Mouse (Mus musculus): ENCODE results near the gene Gm4792. TPM values are rescaled to one million over a fixed set of nuclear protein-coding genes. Genes with fewer than 3 reads are reported as not detected.

The Gm4792 gene
- polyA plus RNA-seq, 1 experiment: not detected

- Histone ChIP-seq H3K27ac (ENCODE audit: control insufficient read depth, insufficient read depth, low read depth, low read length) (no peak overlapping the region), H3K4me3 (ENCODE audit: control insufficient read depth, low read depth, low read length) (no peak overlapping the region), H3K36me3 (ENCODE audit: control insufficient read depth, insufficient read depth, low read length) (no peaks in the 10 kb centered on the region), H3K27me3 (ENCODE audit: control insufficient read depth, insufficient read depth, low read length) (no peaks in the 10 kb centered on the region), H3K4me1 (ENCODE audit: control insufficient read depth, insufficient read depth, low read length) (no peaks in the 10 kb centered on the region)
- TF ChIP-seq POLR2A (IDR thresholded peaks at IDR 0.05; ENCODE audit: control insufficient read depth, low read depth, low read length): no peak
- no peak for TF ChIP-seq CTCF (IDR thresholded peaks at IDR 0.05; ENCODE audit: control insufficient read depth, insufficient read depth, insufficient replicate concordance, low read depth, low read length)
Measured at GRCm38 (mm10) chr10:94275321-94275720, 23.2 kb downstream of the Gm4792 start.

DNA sequence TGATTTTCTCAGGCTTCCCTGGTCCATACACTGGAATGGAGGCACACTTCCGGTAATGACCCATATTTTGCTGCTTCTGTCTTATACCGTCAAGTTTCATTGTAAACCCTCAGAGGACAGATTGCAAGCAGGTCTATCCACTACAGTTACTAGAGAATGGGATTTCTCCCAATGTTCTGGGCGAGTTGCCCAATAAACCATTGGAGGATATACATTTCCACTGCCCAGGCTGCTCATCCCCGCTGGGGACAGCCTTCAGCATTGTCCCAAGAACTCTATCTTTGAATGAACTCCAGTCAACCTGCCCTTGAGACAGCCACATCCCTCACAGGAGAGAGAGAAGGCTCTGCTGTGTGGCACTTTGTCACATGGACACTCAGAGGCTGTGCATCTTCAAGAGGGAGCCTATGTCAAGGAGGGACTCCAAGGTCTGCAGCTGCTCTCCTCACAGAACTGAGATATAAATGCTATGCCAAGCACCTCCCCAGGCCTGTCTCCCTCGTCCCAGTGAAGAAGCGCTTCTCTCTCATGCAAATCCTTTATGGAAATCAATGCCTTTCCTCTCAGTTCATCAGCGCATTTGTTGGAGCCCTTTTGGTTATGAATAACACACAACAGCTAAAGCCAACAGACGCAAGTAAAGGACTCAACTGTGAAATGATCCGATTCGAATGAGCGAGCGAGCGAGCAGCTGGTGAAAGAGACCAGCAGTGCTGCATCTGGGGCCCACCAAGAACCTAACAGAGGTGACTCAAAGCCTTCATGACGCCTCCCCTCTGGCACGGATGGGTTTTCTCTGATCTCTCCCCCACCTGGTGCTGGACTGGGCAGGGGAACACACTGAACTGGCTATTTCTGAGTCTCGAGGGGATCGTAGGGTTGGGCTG, 32.6 kb downstream of the Gm4792 start:
- no peaks in the 10 kb centered on the region; the same call in 1 of the 2 replicates for H3K4me1 ChIP-seq (ENCODE audit: control insufficient read depth, insufficient read depth, low read length)
- H3K27ac ChIP-seq (ENCODE audit: control insufficient read depth, insufficient read depth, low read depth, low read length): no peak overlapping the region
- H3K36me3 ChIP-seq (ENCODE audit: control insufficient read depth, insufficient read depth, low read length): no peaks in the 10 kb centered on the region
- TF ChIP-seq CTCF (IDR thresholded peaks at IDR 0.05; ENCODE audit: control insufficient read depth, insufficient read depth, insufficient replicate concordance, low read depth, low read length): no peak
- no peak for TF ChIP-seq POLR2A (IDR thresholded peaks at IDR 0.05; ENCODE audit: control insufficient read depth, low read depth, low read length)
- H3K27me3 ChIP-seq (ENCODE audit: control insufficient read depth, insufficient read depth, low read length): no peaks in the 10 kb centered on the region
- H3K4me3 ChIP-seq (ENCODE audit: control insufficient read depth, low read depth, low read length): no peak overlapping the region

- Histone ChIP-seq H3K36me3 (ENCODE audit: control insufficient read depth, insufficient read depth, low read length) (no peaks in the 10 kb centered on the region), H3K27ac (ENCODE audit: control insufficient read depth, insufficient read depth, low read depth, low read length) (no peak overlapping the region), H3K27me3 (ENCODE audit: control insufficient read depth, insufficient read depth, low read length) (no peaks in the 10 kb centered on the region), H3K4me1 (ENCODE audit: control insufficient read depth, insufficient read depth, low read length) (no peaks in the 10 kb centered on the region; the same call in 1 of the 2 replicates), H3K4me3 (ENCODE audit: control insufficient read depth, low read depth, low read length) (no peak overlapping the region)
- no peak for TF ChIP-seq POLR2A (IDR thresholded peaks at IDR 0.05; ENCODE audit: control insufficient read depth, low read depth, low read length)
- TF ChIP-seq CTCF (IDR thresholded peaks at IDR 0.05; ENCODE audit: control insufficient read depth, insufficient read depth, insufficient replicate concordance, low read depth, low read length): no peak
Measured at GRCm38 (mm10) chr10:94263211-94263610, 35.3 kb downstream of the Gm4792 start.

DNA sequence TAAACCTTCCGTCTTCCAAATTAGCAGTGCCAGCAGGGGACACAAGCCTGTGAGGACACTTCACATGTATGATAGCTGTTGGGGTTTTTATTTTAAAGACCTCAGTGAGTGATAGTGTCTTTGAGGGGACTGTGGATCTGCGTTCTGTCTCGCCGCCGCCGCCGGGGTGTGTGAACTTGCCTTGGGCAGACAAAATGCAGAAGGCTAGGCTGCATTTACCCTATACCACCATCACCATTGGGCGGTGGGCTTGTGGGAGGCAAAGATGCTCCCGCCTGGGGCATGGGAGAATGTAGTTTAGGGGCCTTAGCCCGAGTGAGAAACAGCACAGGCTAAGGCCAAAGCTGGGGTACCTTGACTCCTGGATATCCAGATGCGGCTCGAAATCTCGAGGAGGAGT, 35.9 kb downstream of the Gm4792 start:
- Histone ChIP-seq H3K27me3 (ENCODE audit: control insufficient read depth, insufficient read depth, low read length) (no peaks in the 10 kb centered on the region), H3K36me3 (ENCODE audit: control insufficient read depth, insufficient read depth, low read length) (no peaks in the 10 kb centered on the region), H3K27ac (ENCODE audit: control insufficient read depth, insufficient read depth, low read depth, low read length) (no peak overlapping the region), H3K4me3 (ENCODE audit: control insufficient read depth, low read depth, low read length) (no peak overlapping the region; the same call in 1 of the 2 replicates), H3K4me1 (ENCODE audit: control insufficient read depth, insufficient read depth, low read length) (no peaks in the 10 kb centered on the region; the same call in 1 of the 2 replicates)
- no peak for TF ChIP-seq CTCF (IDR thresholded peaks at IDR 0.05; ENCODE audit: control insufficient read depth, insufficient read depth, insufficient replicate concordance, low read depth, low read length)
- no peak for TF ChIP-seq POLR2A (IDR thresholded peaks at IDR 0.05; ENCODE audit: control insufficient read depth, low read depth, low read length)

DNA sequence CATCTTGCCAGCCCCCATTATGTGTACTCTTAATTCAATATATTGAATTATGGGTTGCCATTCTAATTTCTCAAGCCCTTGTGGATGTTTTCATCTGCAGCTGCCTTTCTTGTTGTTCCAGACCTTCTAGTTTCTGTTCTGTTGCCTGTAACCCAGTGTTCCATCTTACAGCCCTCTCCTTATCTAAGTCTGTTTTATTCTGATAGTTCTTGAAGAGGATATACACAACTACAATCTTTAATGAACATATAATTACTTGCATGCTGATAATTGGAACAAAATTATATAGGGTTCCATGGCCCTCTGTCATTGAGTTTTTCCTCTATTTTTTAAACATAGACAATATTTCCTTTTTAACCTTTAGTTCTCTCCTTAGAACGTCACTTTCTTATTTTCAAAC, 38.0 kb downstream of the Gm4792 start:
- no peaks in the 10 kb centered on the region; the same call in 1 of the 2 replicates for H3K4me1 ChIP-seq (ENCODE audit: control insufficient read depth, insufficient read depth, low read length)
- no peaks in the 10 kb centered on the region for H3K36me3 ChIP-seq (ENCODE audit: control insufficient read depth, insufficient read depth, low read length)
- no peak overlapping the region for H3K27ac ChIP-seq (ENCODE audit: control insufficient read depth, insufficient read depth, low read depth, low read length)
- TF ChIP-seq CTCF (IDR thresholded peaks at IDR 0.05; ENCODE audit: control insufficient read depth, insufficient read depth, insufficient replicate concordance, low read depth, low read length) (no peak), POLR2A (IDR thresholded peaks at IDR 0.05; ENCODE audit: control insufficient read depth, low read depth, low read length) (no peak)
- no peak overlapping the region for H3K4me3 ChIP-seq (ENCODE audit: control insufficient read depth, low read depth, low read length)
- no peaks in the 10 kb centered on the region for H3K27me3 ChIP-seq (ENCODE audit: control insufficient read depth, insufficient read depth, low read length)

DNA sequence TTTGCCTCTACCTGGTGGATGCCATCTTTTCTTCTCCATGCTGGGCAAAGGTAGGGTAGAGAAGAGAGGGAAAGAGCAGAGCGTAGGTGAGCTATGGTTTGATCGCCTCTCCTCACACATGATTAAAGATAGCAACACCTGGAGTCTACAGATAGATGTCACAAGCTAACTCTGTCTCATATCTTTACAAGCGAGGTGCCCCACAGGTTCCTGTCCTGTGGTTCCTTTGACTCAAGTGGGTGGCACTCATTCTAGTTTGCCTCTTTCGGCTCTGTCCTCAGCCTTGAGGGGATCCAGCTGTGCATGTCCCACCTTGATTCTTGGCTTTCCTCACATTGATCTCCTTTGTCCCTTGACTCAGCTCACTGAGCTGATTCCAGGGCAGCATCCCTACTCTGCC, 42.0 kb downstream of the Gm4792 start:
- Histone ChIP-seq H3K27me3 (ENCODE audit: control insufficient read depth, insufficient read depth, low read length) (no peaks in the 10 kb centered on the region), H3K27ac (ENCODE audit: control insufficient read depth, insufficient read depth, low read depth, low read length) (no peak overlapping the region), H3K36me3 (ENCODE audit: control insufficient read depth, insufficient read depth, low read length) (no peaks in the 10 kb centered on the region), H3K4me3 (ENCODE audit: control insufficient read depth, low read depth, low read length) (no peak overlapping the region), H3K4me1 (ENCODE audit: control insufficient read depth, insufficient read depth, low read length) (peaks cover 3% of the 10 kb centered on the region)
- TF ChIP-seq POLR2A (IDR thresholded peaks at IDR 0.05; ENCODE audit: control insufficient read depth, low read depth, low read length) (no peak), CTCF (IDR thresholded peaks at IDR 0.05; ENCODE audit: control insufficient read depth, insufficient read depth, insufficient replicate concordance, low read depth, low read length) (no peak)

DNA sequence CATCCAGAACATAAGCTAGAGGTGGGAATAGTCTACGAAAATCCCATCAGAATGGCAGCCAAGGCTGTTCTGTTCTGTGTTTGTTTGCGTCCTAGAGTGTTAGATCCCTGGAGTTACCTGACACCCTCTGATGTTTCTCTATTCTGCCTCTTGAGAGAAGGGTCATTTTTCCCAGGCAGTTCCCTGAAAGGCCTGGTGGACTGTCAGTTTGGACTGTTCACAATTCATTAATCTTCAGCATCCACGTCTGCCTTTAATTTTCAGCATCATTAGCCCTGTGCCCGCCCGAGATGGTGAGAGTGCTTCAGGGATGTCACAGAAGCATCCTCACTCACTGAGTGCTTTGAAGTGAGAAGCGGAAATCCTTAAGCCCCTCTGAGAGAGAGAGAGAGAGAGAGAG, 42.8 kb downstream of the Gm4792 start:
- Histone ChIP-seq H3K36me3 (ENCODE audit: control insufficient read depth, insufficient read depth, low read length) (no peaks in the 10 kb centered on the region), H3K4me3 (ENCODE audit: control insufficient read depth, low read depth, low read length) (no peak overlapping the region), H3K27ac (ENCODE audit: control insufficient read depth, insufficient read depth, low read depth, low read length) (no peak overlapping the region), H3K4me1 (ENCODE audit: control insufficient read depth, insufficient read depth, low read length) (peaks cover 3% of the 10 kb centered on the region), H3K27me3 (ENCODE audit: control insufficient read depth, insufficient read depth, low read length) (no peaks in the 10 kb centered on the region)
- no peak for TF ChIP-seq POLR2A (IDR thresholded peaks at IDR 0.05; ENCODE audit: control insufficient read depth, low read depth, low read length)
- TF ChIP-seq CTCF (IDR thresholded peaks at IDR 0.05; ENCODE audit: control insufficient read depth, insufficient read depth, insufficient replicate concordance, low read depth, low read length): no peak

Measured in testis, adult 2 months (tissue).